ENCODE assay signal across 11 mouse cellular contexts in the genomic region with DNA sequence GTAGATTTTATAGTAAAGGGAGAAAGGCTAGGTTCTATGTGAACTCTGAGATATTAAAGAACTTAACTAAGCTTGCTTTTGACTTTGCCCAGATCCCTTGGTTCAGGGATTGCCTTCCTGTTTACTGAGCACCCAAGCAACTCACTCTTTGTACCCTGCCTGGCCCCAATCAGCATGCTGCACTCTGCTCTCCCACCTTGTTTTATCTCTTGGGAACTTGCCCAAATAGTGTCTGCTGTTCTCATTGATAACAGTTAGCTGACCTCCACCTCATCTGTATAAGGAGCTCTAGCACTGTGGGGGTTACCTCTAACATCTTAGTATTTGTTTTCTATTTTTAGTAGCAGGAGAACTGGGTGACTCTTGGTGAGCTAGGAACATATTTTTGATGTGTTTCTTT. TPM values are rescaled to one million over a fixed set of nuclear protein-coding genes. Genes with fewer than 3 reads are reported as not detected.
A peak's percentile ranks its signal among the peaks of the same experiment; 100 is the strongest.
DNase-seq lines count a peak whose midpoint lies in the region; ATAC-seq and TF ChIP-seq lines count a peak whose summit lies in the region.
"Had no signal": no experiment of that assay in that cellular context is flagged by ENCODE, and none has a peak within 500 bp of the region (broad histone marks: within the 10 kb centered on the region; RNA-seq: fewer than 3 reads in every experiment).

No protein-coding gene starts in this region.

- ATAC-seq in hindbrain, postnatal 0 days: no peak
- ATAC-seq in midbrain, embryonic 15.5 days (replicated peaks): no peak

- no peaks in the 10 kb centered on the region for H3K9me3 ChIP-seq in hindbrain, postnatal 0 days (ENCODE audit: low read length)
- H3K9me3 ChIP-seq in midbrain, embryonic 15.5 days: no peaks in the 10 kb centered on the region

- H3K27ac ChIP-seq in kidney, adult 2 months (ENCODE audit: insufficient read depth, low read depth, low read length): peak overlapping the region; percentile 99
- no peak overlapping the region for H3K27ac ChIP-seq in thymus, adult 2 months (ENCODE audit: control insufficient read depth, insufficient read depth, low read length)
- H3K27ac ChIP-seq in hindbrain, postnatal 0 days: no peak overlapping the region
- H3K27ac ChIP-seq in midbrain, embryonic 15.5 days: no peak overlapping the region

- peaks cover 43% of the 10 kb centered on the region for H3K4me1 ChIP-seq in kidney, adult 2 months (ENCODE audit: control insufficient read depth, insufficient read depth, low read length)
- H3K4me1 ChIP-seq in thymus, adult 2 months (replicated peaks; ENCODE audit: control insufficient read depth, insufficient read depth, low read length): 0 out of 2 replicates have a peak, but pooled peaks cover 2% of the 10 kb centered on the region
- no peaks in the 10 kb centered on the region for H3K4me1 ChIP-seq in hindbrain, postnatal 0 days (ENCODE audit: insufficient read depth, low read length)
- H3K4me1 ChIP-seq in midbrain, embryonic 15.5 days: peaks cover 72% of the 10 kb centered on the region

- H3K4me3 ChIP-seq in kidney, adult 2 months (ENCODE audit: insufficient read depth, low read depth, low read length): no peak overlapping the region
- H3K4me3 ChIP-seq in thymus, adult 2 months (ENCODE audit: control insufficient read depth, insufficient read depth, low read length): no peak overlapping the region
- H3K4me3 ChIP-seq in hindbrain, postnatal 0 days (ENCODE audit: low read length): no peak overlapping the region
- no peak overlapping the region for H3K4me3 ChIP-seq in midbrain, embryonic 15.5 days

- no peak overlapping the region for H3K9ac ChIP-seq in hindbrain, postnatal 0 days (replicated peaks; ENCODE audit: low read length)
- H3K9ac ChIP-seq in midbrain, embryonic 15.5 days: no peak overlapping the region

- TF ChIP-seq POLR2A in kidney, adult 2 months (IDR thresholded peaks at IDR 0.05; ENCODE audit: low read depth, low read length): no peak
- TF ChIP-seq POLR2A in thymus, adult 2 months (IDR thresholded peaks at IDR 0.05; ENCODE audit: control insufficient read depth, extremely low read depth, insufficient read depth, low read length, poor library complexity): no peak

- DNase-seq in kidney, adult 2 months: peak; percentile 70
- DNase-seq in kidney, adult 18-20 months: no peak
- DNase-seq in c-Kit-positive CD71-positive TER-119-negative erythroid progenitor cells, embryonic 14.5 days (ENCODE audit: low read depth): peak; percentile 95
- peak; percentile 38 to 66 for DNase-seq in kidney, postnatal 25 days
- peak; percentile 41 to 51 for DNase-seq in spleen, postnatal 14 days (ENCODE audit: low spot score in 2 of 2)
- DNase-seq in thymus, adult 2 months: no peak
- no peak for DNase-seq in hindbrain, postnatal 0 days (ENCODE audit: low spot score)
- DNase-seq: adrenal gland, adult 2 months; right cerebral cortex, postnatal 25 days had no signal

- no peaks in the 10 kb centered on the region for H3K27me3 ChIP-seq in kidney, adult 2 months (replicated peaks; ENCODE audit: control insufficient read depth, insufficient read depth, low read length)
- H3K27me3 ChIP-seq in thymus, adult 2 months (ENCODE audit: control insufficient read depth, insufficient read depth, low read length): no peaks in the 10 kb centered on the region
- no peaks in the 10 kb centered on the region for H3K27me3 ChIP-seq in hindbrain, postnatal 0 days (ENCODE audit: insufficient read depth, low read length)
- H3K27me3 ChIP-seq in midbrain, embryonic 15.5 days (replicated peaks): no peaks in the 10 kb centered on the region
- H3K27me3 ChIP-seq: CH12.LX had no signal

- H3K4me2 ChIP-seq in hindbrain, postnatal 0 days (ENCODE audit: low read depth, low read length): no peak overlapping the region
- no peak overlapping the region for H3K4me2 ChIP-seq in midbrain, embryonic 15.5 days

- H3K36me3 ChIP-seq in kidney, adult 2 months (ENCODE audit: control insufficient read depth, insufficient read depth, low read length): peaks cover 2% of the 10 kb centered on the region; the same call in 1 of the 2 replicates
- peaks cover 7% of the 10 kb centered on the region; the same call in 1 of the 2 replicates for H3K36me3 ChIP-seq in thymus, adult 2 months (ENCODE audit: control insufficient read depth, insufficient read depth, low read length)
- 0 out of 2 replicates have a peak, but pooled peaks cover 4% of the 10 kb centered on the region for H3K36me3 ChIP-seq in hindbrain, postnatal 0 days (ENCODE audit: insufficient read depth, low read length)
- 0 out of 2 replicates have a peak, but pooled peaks cover 3% of the 10 kb centered on the region for H3K36me3 ChIP-seq in midbrain, embryonic 15.5 days (replicated peaks)

- no peak for TF ChIP-seq CTCF in kidney, adult 2 months (conservative IDR thresholded peaks at IDR 0.05; ENCODE audit: insufficient read depth, insufficient read length, low read depth, low read length)
- no peak for TF ChIP-seq CTCF in thymus, adult 2 months (IDR thresholded peaks at IDR 0.05; ENCODE audit: borderline replicate concordance, control insufficient read depth, extremely low read depth, insufficient read depth, low read length, poor library complexity)
- no peak for TF ChIP-seq CTCF in hindbrain, postnatal 0 days (IDR thresholded peaks at IDR 0.05; ENCODE audit: low read depth)

RNA-seq across cellular contexts. Expression of gene Pum1, which starts 52.0 kb away (rescaled TPM):
- polyA plus RNA-seq in kidney, adult 2 months (2012; rRNA removed): 45.9 and 52.4 TPM in 2 replicates
- polyA plus RNA-seq in thymus, adult 2 months (2012; rRNA removed): 95.4 and 102 TPM in 2 replicates
- total RNA-seq in hindbrain, postnatal 0 days (2014; rRNA removed): 78.0 and 84.4 TPM in 2 replicates
- 61.9 and 64.9 TPM in 2 replicates for polyA plus RNA-seq in hindbrain, postnatal 0 days (2015; fragmentation: Nextera tagmentation; extraction: Ambion mirVana)
- 109 and 111 TPM in 2 replicates for polyA plus RNA-seq in midbrain, embryonic 15.5 days (2015; fragmentation: Nextera tagmentation; extraction: Ambion mirVana)

Comparison
In these comparisons a context has a peak if more than half of its experiments do, and no peak if none do; other contexts are left out.
1. DNase-seq: peak in kidney, adult 2 months (single experiment), c-Kit-positive CD71-positive TER-119-negative erythroid progenitor cells, embryonic 14.5 days (single experiment), kidney, postnatal 25 days (2 of 2) and spleen, postnatal 14 days (2 of 2); none in kidney, adult 18-20 months (single experiment), thymus, adult 2 months (single experiment) and hindbrain, postnatal 0 days (single experiment).